Mouse (Mus musculus): ENCODE measurements at regions not wholly inside any gene's neighbourhood (a gene's known extent, or its start where the extent isn't known, plus 50 kb on each side); places are given as distances from the start of the nearest gene placed in this dataset.
"Not testable (repeated sequence)": the region's sequence is repeated elsewhere in the genome, so short reads cannot be mapped to it uniquely, and the experiment has no call there.

DNA sequence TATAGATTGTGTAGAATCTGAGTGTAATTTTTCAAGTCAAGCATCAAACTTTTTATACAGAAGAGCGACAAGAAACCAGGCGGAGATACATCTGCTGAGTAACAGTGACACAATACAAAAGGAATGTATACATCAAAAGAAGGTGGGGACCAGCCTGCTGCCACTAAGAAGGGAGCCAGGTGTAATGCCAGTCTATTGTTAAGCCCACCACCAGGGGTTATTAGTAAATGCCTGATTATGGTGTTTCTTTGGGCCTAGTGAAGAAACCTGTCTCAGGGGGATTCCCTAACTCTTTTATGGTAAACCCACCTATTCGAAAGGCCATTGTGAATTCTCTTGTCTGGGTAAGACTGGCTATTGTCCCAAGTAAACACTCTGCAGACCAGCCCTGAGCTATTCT is 126.3 kb upstream of the Thpo start:
- not testable (repeated sequence) for DNase-seq (ENCODE audit: low read depth, low spot score)

DNA sequence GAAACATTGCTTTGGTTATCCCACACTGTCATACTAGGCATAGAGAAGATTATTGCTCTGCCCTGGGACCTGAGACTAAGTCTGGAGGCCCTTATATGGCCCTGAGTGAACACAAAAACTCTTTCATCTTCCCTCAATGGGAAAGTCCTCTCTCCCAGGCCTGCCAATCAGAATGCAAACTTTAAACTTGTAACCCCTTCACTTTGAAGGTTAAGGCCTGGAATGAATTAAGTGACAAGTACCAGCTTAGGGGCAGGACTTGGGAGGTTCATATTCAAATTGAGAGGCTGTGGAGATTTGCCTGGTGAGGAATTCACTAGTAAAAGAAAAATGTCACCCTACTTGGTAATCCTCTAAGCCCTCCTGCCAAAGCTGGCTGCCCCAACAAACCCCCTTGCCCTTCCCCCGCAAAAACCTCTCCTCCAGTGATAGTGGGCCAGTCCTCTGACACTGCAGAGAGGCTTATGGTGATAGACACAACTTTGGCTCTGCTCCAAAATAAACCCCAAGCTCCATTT is 120.4 kb upstream of the Thpo start:
- DNase-seq (ENCODE audit: low read depth, low spot score), result no peak

DNA sequence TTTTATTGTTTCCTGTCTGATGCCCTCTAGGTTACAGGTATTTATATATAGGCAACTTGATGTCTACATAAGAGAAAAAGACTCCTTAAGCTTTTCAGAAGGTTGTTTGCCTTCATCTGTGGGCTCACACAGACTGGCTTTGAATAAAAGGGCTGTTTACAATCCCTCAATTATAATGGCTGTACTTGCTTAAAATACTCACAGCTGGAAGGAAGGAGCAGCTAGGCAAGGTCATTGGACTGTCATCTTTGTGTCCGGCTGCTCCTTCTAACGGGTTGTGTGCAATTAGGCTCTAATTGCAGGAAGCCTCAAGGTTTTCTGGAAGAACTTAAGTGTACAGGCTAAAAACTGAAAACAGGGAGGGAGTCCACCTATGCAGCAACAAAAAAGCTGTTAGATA is 103.8 kb upstream of the Thpo start:
- DNase-seq (ENCODE audit: low read depth, low spot score), result no peak

DNA sequence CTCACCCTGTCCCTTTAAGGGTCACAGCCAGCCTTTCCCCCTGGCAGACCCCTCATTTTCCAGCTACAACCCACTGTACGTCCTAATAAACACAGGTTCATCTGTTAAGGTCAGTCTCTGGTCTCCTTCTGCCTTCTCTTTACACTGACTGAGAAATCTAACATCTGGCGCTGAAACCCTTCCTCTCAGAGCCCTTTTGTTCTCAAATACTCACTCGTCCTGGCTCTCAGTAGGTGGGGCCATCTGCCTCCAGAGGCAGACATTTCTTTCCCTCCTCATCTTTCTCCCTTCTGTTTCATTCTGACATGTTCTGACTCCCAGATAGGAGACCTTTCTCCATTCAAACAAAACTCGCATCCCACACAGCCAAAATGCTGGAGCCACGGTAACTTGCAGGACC is 102.6 kb upstream of the Thpo start:
- DNase-seq (ENCODE audit: low read depth, low spot score), result no peak

DNA sequence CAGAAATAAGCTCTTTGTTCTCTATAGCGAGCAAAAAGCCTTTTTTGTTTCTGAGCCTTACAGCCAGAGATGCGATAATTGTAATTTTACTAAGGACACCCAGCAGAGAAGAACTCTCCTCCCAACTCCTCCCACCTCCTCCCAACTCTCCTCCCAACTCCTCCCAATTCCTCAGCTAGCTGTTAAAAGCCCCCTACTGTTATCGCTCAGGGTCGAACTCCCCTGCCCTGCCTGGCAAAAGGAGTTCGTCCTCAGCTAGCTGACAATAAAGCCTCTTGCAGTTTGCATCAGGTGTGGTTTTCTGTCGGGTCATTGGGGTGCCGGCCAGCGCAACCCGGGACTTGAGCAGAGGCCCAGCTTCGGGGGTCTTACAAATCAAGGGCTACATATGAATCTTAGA is 99.5 kb upstream of the Thpo start:
- DNase-seq (ENCODE audit: low read depth, low spot score), result not testable (repeated sequence)

DNA sequence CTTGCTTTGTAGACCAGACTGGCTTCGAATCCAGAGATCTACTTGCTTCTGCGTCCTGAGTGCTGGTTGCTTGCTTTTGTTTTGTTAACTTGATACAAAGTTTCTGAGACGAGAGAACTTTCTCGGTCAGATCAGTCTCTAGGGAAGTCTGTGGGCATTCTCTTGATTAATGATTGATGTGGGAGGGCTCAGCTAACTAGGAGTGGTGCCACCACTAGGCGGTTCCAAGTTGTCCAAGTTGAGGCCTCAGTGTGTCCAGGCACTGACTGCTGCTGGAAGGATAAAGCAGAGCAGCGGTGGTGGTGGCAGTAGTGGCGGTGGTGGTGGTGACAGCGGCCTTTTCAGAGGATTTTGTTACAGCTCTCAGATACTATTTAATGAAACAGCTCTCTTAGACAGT is 99.0 kb upstream of the Thpo start:
- no peak for DNase-seq (ENCODE audit: low read depth, low spot score)

DNA sequence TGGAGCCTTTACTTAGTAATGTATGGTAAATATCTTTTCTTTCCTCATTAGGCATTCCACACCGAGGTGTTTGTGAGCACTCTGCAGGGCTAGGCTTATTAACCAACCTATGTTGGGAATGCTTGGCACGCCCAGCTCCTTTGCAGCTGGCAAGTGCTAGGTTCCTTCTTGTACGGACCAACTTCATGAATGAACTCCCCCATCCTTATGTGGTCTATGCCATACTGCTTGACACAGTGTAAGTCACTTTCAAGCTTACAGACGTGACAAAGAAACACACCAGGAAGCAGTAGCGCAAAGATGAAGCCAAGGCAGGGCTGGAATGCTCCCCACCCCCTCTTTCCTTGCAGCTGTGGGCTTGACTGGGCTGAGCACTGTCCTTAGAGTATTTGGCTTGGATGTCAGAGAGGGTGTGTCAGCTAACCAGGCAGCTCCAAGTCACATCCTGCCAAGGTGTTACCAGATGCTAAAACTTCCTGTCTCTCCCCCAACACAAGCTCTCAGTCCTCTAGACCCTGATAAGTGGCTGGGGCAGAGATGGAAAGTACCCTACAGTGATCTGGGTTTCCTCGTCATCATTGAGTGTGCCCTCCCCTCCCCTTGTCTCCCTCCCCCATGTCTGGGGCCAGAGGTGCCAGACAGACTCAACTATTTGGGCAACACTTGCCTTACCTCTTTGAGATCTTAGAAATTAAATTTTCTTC is 95.6 kb upstream of the Thpo start:
- DNase-seq (ENCODE audit: low read depth, low spot score), result peak; percentile 54

DNA sequence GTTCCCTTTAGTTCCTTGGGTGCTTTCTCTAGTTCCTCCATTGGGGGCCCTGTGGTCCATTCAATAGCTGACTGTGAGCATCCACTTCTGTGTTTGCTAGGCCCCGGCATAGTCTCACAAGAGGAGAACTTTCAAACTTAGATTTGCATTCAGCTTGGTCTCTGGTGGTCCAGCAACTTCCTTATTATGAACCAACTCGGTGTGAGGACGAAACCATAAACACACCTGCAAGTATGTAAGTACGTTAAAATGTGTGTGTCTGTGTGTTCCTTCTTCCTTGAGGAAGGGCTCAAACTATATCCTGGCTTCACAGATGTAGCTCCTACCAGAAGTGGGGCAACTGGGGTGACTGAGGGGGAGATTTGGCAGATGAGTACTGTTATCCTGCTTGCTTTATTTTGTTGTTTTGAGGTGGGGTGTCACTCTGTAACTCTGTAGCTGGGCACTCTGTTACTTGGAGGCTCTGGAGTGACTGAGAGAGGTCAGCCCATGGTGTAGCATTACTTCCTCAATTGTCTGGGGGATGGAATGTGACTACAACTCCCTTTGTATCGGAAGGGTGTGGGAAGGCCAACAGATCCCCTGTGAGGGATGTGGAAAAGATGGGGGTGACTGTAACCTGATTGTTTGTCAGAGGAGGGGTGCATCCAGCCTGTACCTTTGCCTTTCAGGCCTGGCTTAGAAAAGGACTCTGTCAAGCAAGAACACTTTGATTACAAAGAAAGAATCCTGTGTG is 94.9 kb upstream of the Thpo start:
- DNase-seq (ENCODE audit: low read depth, low spot score), result no peak

DNA sequence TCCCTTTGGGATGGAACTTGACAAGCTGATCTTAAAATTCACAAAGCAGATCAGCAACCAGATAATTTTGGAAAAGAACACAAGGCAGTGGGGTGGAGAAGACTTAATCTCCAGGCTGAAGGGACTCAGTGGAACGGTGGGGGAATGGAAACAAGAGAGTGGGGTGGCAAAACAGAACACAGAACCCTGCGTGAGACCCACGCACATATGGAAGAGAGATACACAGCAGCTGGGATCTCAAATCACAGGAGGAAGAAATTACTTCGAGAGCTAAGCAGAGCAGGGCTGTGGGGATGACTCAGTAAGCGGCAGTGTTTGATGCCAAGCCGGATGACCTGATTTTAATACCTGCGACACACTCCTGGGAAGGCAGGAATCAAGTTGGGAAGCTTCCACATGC is 89.9 kb upstream of the Thpo start:
- no peak for DNase-seq (ENCODE audit: low read depth, low spot score)

DNA sequence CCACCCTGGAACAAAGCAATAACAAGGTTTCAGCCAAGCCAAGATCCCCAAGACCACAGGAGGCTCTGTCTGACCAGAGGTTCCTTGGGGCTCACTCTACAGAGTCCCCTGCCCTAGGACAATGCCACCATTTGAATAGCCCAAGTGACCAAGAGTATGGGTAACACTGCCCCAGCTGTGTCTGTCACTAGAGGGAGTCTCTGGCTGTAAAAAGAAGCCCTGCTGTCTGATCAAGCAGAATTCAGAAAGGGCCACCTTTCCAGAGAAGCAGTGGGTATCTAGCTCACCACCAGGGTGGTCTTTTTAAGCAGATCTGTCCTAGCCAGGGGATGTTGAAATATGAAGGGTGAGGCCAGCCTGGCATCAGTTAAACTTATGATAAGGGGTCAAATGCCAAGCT is 86.6 kb upstream of the Thpo start:
- DNase-seq (ENCODE audit: low read depth, low spot score), result no peak

DNA sequence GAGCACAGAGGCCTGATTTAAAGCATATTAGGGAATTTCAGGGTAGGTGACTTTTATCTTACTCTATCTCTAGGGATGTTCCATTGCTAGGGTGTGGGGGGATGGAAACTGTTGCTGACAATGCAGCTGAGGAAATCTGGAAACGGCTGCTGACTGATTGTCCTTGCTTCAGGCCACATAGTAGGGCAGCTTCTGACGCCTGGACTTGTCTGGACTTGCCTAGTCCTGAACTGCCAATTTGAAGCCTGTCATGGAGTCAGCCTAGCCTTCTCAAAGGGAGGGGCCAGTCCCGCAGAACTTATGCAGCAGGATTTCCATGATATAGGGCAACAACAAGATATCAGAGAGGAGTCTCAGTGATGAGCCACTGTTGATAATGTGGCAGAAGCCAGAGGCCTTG is 85.3 kb upstream of the Thpo start:
- no peak for DNase-seq (ENCODE audit: low read depth, low spot score)

DNA sequence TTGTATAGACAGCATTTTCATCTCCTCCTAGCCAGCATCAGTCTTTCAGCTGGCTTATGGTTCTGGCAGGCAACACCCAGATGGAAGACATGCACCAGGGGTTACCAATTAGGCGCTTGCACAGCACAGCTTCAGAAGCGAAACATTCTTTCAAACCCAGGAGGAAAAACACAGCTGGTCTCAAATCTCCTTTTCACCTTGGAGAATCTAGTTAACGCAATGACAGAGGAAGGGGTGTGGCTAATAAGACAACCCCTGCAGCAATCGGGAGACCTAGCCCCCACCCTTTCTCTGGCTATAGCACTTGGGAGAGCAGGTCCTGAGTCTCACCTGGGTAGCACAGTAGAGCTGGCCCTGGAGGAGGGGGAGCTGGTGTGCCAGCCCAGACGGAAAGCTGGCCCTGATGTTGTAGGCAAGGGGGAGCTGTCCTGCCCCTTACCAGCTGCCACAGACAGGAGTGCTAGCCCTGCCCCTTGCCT is 84.4 kb upstream of the Thpo start:
- no peak for DNase-seq (ENCODE audit: low read depth, low spot score)

DNA sequence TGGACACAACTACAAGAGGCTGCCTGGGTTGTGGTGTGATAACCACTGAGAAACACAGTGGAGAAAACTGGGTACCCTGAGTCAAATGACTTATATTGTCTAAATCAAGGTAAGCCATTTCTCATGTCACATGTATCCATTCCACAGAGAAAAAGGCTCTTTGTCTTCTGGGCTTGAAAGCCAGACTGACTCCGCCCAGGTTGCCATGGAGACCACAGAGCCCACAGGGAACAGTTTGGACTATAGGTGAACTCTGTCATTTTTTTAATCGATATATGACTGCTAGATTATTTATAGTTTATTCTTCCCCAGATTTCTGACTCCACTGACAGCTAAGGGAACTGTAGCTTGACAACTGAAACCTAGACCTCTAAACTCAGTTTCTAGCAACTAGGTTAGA is 80.7 kb upstream of the Thpo start:
- no peak for DNase-seq (ENCODE audit: low read depth, low spot score)

DNA sequence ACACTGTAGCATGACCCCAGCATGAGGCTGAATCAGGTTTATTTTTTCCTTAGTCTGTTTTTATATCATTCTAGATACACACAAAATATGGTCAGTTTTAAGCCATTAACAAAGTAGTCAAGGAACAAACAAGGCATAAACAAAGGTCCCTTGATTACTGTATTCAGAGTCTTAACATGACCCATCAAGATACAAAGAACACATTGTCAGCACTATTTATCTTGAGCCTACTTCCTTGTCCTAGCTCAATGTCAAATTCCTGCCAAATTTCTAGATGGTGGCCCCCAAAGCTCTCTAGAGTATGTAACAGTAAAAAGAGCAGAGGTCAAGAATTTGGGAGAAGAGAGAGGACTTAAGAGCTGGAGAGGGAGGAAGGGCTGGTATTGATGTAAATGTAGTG is 79.9 kb upstream of the Thpo start:
- no peak for DNase-seq (ENCODE audit: low read depth, low spot score)

DNA sequence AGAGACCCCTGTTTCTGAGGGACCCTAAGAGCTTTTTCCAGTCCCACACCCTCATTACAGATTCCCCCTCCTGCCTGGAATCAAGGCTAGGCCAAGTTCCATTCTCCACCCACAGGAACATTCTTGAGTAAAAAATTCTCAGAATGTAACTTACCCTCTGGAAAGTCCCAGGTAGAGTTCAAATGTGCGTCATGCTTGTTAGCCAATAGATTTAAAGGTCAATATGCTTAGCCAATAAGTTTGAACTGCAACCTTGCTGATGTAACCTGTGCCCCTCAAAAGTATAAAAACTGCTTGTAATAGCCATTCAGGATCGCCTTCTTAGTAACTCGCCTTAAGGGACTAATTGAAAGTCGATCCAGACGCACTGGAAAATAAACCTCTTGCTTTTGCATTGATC is 77.7 kb upstream of the Thpo start:
- peak; percentile 45 for DNase-seq (ENCODE audit: low read depth, low spot score)

DNA sequence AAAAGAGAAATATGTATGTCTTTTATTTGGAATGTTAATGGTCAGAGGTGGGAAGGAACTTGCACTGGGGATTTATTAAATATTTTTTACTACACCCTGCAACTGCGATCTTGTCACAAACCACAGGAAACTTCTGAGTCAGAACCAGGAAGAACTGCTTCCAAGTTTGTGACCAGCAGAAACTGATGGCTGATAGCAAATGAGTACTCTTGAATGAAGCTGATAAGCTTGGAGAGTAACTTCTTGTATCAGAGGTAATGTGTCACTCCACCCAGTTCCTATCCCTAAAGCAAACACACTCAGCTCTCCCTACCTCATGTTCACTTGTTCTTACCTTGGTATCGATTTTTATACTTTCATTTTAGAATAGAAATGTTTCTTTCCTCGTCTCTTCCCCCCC is 76.0 kb upstream of the Thpo start:
- no peak for DNase-seq (ENCODE audit: low read depth, low spot score)

DNA sequence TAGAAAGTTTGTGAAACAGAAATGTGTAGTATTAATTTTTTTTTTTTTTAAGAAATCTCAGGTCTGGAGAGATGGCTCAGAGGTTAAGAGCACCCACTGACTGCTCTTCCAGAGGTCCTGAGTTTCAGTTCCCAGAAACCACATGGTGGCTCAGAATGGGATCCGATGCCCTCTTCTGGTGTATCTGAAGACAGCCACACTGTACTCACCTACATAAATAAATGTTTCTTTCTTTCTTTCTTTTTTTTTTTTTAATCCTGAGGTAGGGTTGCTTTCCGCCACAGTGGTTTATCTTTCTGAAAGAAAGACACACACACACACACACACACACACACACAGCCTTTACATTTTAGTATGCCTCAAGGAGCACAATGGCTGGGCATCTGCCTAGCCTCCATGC is 74.0 kb upstream of the Thpo start:
- DNase-seq (ENCODE audit: low read depth, low spot score), result no peak

DNA sequence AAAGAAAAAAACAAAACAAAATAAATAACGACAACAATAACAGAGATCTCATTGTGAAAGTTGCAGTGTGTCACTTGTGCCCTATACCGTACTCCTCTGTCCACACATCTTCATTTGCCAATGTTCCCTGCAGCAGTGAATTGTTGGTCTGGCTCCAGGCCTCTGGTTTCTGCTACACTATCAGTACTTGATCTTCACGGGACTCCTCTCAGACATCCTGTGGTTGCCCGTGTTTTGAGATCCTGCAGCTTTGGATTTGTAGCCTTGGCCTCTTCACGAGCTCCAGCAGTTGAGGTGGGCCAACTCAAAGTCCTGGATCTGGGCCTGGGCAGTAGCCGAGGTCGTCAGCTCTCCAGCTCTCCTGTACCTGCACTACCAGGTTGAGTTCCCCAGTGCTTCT is 72.4 kb upstream of the Thpo start:
- DNase-seq (ENCODE audit: low read depth, low spot score), result no peak

DNA sequence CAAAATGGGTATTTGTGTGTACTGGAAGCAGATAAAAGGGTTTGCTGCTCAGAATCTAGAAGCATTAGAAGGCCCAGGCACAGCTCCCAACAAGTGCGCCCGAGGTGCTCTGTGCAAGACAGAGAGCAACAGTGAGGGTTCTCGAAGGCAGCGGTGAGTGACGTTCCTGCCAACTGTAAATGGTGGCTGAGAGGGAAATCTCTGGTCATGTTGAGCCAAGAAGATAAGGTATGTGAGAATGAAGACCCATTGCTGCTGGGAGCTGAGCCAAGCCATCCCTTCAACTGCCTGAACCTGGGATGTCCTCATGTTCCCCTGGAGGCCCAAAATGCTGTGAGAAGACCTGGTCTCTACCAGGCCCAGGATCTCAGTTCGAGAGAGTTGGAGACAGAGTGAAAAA is 71.5 kb upstream of the Thpo start:
- no peak for DNase-seq (ENCODE audit: low read depth, low spot score)

DNA sequence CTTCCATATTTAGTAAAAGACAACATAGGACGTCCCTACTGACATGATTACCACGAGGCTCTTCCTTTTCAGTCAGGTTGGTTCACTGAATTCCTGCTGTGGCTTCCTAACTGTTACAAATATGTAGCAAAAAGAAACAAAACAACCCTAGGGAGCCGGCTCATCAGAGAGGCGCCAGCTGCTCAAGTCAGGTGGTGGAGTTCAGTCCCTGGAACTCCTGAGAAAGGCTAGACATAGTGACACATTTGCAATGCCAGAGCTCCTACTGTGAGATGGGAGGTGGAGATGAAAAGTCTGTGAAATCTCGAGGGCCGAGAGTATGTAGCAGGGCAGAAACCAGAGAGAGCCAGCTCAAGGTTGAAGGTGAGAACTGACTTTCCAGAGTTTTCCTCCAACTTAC is 70.8 kb upstream of the Thpo start:
- DNase-seq (ENCODE audit: low read depth, low spot score), result no peak

DNA sequence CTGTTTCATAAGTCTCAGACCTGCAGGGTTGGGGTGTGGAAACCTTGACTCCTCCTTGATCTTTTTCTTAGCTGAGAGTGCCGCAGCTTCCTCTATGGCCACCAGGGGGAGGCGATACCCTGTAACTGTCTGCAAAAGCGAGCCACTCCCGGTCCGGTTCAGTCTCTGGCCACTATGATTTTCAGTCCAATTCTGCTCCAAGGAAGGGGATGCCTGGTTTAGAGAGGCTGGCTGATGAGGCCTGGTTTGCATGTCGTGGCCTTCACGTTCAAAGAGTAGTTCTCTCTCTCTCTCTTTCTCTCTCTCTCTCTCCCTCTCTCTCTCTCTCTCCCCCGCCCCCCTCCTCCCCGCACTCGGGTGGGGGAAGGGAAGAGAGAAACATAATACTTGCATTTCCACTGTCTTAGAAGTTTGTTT is 70.3 kb upstream of the Thpo start:
- DNase-seq (ENCODE audit: low read depth, low spot score), result peak; percentile 85

DNA sequence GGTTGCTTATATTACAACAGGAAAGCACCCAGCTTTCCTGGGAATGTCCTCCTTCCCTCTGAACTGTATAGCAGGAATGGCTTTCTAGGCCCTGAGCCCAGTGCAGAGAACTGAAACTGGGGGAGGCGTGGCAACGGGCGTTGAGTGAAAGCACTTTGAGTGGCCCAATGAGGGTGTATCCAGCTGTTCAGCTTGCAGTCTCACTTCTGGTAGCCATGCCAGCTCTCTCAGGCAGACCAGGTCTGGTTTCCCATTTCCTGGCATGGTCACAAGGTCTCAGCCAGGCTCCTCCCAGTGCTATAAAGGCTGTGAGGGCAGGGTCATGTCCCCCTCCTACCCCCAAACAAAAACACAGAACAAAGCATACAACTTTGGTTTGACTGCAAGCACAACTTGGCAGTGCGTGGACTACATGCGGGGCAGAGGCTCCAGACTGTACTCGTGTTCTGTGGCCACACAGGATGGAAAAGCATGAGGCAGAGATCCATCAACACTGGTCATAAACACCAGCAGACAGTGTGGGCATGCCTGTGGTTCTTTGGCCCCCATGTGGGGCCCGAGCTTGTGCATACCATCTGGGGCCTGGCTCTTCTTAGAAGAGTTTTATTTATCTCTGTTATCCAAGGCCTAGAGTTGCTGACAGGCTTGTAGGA is 69.1 kb upstream of the Thpo start:
- DNase-seq (ENCODE audit: low read depth, low spot score), result no peak

DNA sequence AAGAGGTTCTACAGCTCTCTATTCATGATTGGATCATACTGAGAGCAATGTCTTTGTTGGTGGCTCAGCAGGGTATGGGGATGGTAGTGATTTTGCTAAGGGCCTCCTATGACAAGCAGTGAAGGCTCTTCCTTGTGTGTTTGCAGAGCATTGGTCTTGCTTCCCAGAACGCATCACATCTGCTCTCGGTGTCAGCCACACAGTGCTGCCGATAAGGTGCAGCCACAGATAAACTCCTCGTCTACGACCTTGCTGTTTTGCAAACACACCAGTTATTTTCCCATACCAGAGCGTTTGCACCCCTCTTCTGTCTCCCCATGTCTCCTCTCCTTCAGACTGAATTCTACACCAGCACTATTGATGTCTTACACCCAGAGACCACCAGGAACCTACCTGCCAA is 68.4 kb upstream of the Thpo start:
- no peak for DNase-seq (ENCODE audit: low read depth, low spot score)

All from CD4-positive, CD25-positive, alpha-beta regulatory T cell, adult 2 months (primary cell).